Mouse (Mus musculus): ENCODE measurements around the gene G430095P16Rik.

DNA sequence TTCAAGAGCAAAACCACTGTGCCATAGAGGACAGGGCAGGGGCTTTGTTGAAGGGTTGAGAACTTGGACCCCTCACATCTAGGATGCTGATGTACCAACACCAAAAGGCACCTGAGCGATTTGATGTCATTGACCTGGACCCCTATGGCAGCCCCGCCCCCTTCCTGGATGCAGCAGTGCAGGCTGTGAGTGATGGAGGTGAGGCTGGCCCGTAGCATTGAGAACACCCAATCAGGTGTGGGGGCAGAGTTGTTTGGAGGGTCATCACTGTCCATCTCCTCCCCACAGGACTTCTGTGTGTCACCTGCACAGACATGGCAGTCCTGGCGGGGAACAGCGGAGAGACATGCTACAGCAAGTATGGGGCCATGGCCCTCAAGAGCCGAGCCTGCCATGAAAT, 27.7 kb upstream of the G430095P16Rik start:
- TF ChIP-seq POLR2A (IDR thresholded peaks at IDR 0.05; ENCODE audit: insufficient read depth, low read depth, low read length), result no peak
- TF ChIP-seq CTCF (IDR thresholded peaks at IDR 0.05; ENCODE audit: insufficient read depth, low read depth, low read length), result no peak

Data from olfactory bulb, adult 2 months (tissue).